In the genomic region with DNA sequence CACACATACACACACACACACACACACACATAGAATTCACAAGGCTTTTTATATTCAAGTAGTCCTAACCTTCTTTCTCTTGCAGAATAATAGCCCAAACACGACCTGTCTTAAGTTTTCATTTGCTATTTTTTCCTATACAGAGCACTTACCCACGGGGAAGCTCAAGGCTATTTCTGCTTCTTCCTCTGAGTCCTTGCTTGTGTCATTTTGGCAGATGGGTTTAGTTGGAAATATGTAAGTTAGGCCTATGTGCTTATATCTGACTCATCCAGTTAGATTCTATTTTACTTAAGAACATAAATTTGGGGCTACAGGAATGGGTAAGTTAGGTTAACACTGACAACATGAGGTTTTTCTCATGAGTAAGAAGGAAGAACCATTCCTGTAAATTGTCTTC, we compare ENCODE assay signal across 22 mouse cellular contexts.
"Had no signal": no experiment of that assay in that cellular context is flagged by ENCODE, and none has a peak within 500 bp of the region (broad histone marks: within the 10 kb centered on the region; RNA-seq: fewer than 3 reads in every experiment).

No protein-coding gene starts in this region.

- ATAC-seq: hindbrain, embryonic 16.5 days; hindbrain, postnatal 0 days; inflammation-experienced regulatory T-cells, adult 6 months; intestine, embryonic 15.5 days; intestine, embryonic 16.5 days; intestine, postnatal 0 days had no signal

- DNase-seq: heart, postnatal 10 days; heart, postnatal 14 days; heart, postnatal 36 days; heart, postnatal 4 days; kidney, adult 11 months; kidney, adult 18-20 months; kidney, adult 2 months; kidney, adult 8-10 months; kidney, adult 9 months; kidney, postnatal 10 days; kidney, postnatal 14 days; kidney, postnatal 25 days; kidney, postnatal 36 days; kidney, postnatal 4 days; layer of hippocampus, adult 9-11 months; layer of hippocampus, postnatal 36 days had no signal
